Mouse (Mus musculus) cerebellum, adult (tissue): ENCODE measurements around the gene Grb14.

ENCODE experiments used
- ATAC-seq: cut with Nextera tagmentation; 2 replicates; pipeline ENCODE4 v1.9.2; 2017; ENCODE audit warnings: mild to moderate bottlenecking, moderate library complexity, mixed read lengths; ENCODE audit not compliant: insufficient number of reproducible peaks, low FRiP score, low TSS enrichment

Grb14 gene

DNA sequence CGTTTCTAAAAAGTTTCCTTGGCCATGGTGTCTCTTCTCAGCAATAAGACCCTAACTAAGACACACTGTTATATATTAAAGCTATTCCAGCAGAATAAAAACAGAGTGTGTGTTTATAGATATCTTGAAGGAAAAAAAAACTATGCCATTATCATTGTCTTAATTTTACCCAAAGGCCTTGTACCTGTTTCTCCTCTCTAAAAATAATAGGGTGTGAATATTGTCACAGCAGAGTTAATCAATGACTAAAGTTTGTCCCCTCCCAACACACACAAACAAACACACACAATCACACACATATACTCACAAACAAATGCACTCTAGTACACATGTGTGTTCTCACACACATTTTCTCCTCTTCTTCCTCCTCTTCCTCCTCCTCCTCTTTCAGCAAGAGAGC lies at the start of gene Grb14:
Gene Grb14, minus strand, starts transcription at position 101 of the 400 bp plus-strand sequence.
- ATAC-seq = no peak

- ATAC-seq = no peak
These were observed 47.4 kb upstream of the Grb14 start for GRCm38 (mm10) chr2:65072205-65072604.

DNA sequence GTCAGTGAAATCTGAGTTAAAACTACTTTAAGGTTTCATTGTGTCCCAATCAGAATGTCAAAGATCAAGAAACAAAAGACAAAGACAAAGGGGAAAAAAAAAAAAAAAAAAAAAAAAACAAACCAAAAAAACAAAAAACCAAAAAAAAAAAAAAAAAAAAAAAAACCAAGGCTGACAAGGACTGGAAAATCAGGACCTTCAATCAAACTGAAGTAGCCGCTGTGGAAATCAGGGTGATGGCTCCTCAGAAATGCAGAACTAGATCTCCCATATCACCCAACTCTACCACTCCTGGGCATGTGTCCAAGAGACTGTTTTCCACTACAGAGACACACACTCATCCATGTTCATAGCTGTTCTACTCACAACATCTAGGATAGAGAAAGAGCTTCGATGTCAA lies 29.0 kb upstream of the Grb14 start:
- ATAC-seq = no peak

- ATAC-seq = no peak
These were observed 27.6 kb upstream of the Grb14 start for GRCm38 (mm10) chr2:65052191-65053012.

GRCm38 (mm10) chr2:65050776-65051175 lies 26.0 kb upstream of the Grb14 start:
- ATAC-seq = no peak

- no peak for ATAC-seq
These were observed 23.6 kb upstream of the Grb14 start for GRCm38 (mm10) chr2:65048234-65049017.

DNA sequence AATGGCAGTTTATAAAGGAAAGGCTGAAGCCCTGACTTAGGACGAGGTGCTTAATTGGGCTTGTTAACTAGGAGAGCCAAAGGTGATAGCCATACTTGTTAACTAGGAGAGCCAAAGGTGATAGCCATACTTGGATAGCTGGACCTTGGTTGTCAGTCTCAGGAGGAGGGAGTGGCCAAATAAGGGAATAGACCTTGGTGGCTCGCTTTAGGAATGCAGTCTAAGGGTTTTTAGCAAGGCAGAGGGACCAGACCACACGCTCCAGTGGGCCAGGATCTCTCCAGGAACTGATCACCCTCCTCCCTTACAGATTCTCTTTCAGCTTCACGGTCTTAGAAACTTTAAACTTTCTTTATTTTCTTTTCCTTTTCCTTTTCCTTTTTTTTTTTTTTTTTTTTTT lies 13.4 kb upstream of the Grb14 start:
- ATAC-seq = no peak

GRCm38 (mm10) chr2:65037546-65037945 lies 12.8 kb upstream of the Grb14 start:
- ATAC-seq = no peak

DNA sequence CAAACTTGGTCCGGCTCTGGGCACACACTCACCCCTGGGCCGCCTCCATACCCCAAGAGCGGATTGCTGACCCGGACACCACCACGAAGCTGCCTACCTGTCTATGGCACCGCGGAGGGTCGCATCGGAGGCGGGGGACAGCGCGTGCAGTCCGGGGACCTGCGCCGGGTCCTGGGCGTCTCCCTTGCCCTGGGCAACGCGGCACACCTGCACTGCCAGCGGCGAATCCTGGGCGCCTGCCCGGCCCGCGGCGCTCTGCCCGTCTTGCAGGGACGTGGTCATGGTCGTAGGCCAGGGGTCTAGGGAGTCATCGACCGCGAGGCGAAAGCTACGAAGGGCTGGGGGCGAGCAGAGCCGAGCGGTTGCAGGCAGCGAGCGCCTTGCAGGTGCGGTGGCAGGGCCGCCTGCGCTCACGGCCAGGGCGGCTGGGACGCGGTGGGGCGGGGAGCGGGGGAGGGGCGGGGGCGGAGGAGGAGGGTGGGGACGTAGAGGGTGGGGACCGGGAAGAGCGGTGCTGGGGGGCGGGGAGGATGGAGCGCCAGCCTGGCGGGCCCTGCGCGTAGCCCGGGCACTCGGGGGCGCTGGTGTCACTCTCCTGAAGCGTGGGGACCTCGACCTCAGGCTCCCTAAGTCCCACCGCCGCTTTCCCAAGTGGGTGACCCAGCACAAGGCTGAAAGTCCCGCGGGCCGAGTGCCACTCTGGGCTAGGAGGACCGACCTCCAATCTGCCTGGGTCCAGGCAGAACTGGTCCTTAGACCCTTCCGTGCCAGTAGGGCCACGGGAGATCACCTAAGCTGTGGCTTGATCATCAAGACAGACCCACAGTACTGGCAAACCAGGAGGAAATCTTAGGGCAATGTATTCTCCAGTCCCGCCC lies 2.2 kb downstream of the Grb14 start:
- peak; percentile 59 for ATAC-seq

DNA sequence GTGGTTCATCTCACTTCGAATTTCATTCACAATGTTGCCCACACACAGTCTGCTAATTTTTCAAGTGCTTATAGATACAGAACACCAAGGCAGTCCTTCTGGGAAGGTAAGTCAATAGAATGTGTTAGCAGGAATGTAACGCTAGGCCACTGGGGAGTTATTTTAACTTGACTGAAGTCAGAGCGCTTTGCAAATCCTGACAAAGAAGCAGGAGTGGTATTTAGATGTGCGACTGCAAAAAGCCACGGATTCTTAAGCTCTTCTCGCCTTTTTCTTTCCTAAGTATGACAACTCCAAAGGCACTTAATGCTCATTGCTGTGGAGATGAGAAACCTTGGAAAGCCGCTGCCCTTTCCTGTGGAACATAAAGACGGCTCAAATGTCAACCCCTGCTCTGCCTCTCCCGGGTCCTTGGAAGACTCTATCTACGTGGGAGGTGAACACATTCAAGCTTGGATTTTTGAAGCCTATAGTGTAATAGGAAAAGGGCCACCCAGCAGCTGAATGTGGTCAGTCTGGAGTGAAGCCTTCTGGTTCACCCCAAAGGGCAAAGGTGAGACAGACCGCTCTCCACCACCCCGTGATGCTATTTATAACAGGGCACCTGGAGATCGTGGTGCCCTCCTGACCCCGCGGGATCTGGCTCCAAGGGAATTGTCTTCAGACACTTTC lies 3.0 kb downstream of the Grb14 start:
- no peak; the same call in 1 of the 2 replicates for ATAC-seq

- ATAC-seq = no peak
These were observed 7.4 kb downstream of the Grb14 start for GRCm38 (mm10) chr2:65017375-65017774.

GRCm38 (mm10) chr2:65014552-65014951 lies 10.2 kb downstream of the Grb14 start:
- no peak for ATAC-seq

GRCm38 (mm10) chr2:65010105-65010504 lies 14.7 kb downstream of the Grb14 start:
- ATAC-seq = no peak

DNA sequence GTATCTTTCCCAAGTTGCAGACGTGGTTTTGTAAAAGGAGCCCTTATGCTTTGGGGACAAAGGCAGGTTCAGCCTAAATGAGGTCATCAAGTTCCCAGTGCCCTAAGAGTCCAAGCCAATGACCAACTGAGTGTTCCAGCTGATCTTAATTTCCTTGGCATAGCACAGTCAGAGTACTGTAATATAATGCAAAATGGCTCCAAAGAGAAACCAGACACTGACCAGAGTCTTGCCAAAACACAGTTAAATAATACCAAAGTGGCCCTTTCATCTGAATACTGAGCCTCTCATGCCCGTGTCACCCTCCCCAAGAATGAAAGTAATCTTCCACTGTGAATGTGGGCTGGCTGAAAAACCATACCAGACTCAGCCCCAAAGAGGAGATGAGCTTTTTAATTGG lies 17.4 kb downstream of the Grb14 start:
- ATAC-seq = peak; percentile 64; the same call in 1 of the 2 replicates

DNA sequence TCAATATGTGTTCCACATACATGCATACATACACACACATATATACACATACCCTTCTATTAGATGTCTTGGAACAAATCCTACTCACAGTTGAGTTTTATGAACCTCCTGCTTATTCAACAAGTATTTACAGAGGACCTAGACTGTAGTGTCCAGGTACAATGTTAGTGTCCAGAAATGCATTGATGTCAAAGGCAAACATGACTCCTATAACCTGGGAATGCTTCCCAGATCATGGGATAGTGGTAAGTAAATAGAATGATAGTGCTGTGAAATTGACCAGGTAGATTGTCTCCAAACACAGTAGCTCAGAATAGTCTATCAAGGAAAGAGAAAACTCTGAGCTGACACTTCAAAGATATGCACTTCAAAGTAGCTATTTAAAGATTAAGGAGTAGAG lies 19.7 kb downstream of the Grb14 start:
- ATAC-seq = no peak

DNA sequence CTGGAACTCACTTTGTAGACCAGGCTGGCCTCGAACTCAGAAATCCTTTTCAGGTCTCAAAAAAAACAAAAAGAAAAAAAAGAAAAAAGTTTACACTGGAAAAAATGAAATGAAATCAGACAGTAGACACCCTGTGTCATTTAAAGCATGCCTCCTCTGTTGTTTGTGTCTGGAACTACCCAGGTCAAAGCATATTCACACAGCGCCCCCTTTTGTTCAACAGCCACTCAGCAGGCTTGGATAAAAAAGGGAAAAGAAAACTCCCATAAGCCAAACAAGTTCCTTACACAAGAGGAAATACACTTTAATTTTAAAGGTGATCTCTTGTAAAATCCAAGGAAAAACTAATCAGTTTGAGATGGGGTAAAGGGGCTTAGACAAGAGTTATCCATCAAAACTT lies 21.4 kb downstream of the Grb14 start:
- no peak for ATAC-seq

- ATAC-seq = no peak
These were observed 22.2 kb downstream of the Grb14 start for GRCm38 (mm10) chr2:65002631-65003030.

- ATAC-seq = no peak
These were observed 29.7 kb downstream of the Grb14 start for GRCm38 (mm10) chr2:64995048-64995447.

- peak; percentile 74; the same call in 1 of the 2 replicates for ATAC-seq
These were observed 35.2 kb downstream of the Grb14 start for GRCm38 (mm10) chr2:64989426-64990187.
